Mouse (Mus musculus): ENCODE results near the gene Olfr1416.

- TF ChIP-seq POLR2A (IDR thresholded peaks at IDR 0.05; ENCODE audit: low read depth, low read length) (no peak), CTCF (IDR thresholded peaks at IDR 0.05; ENCODE audit: extremely low read depth, insufficient read length, insufficient replicate concordance, low read depth, low read length) (no peak)
These were observed 26.5 kb downstream of the Olfr1416 start for GRCm38 (mm10) chr1:92458416-92458815.

Data from small intestine, adult 2 months (tissue).